Mouse (Mus musculus) liver, embryonic 14.5 days (tissue): ENCODE measurements around the gene Gm4763. TPM values are rescaled to one million over a fixed set of nuclear protein-coding genes. Genes with fewer than 3 reads are reported as not detected.

Experiments
- ATAC-seq: fragments of 200-750 bp; cut with Nextera tagmentation; 2 replicates; pipeline ENCODE4 v1.8.0; 2017; ENCODE audit warnings: moderate number of reproducible peaks, mild to moderate bottlenecking, moderate library complexity; ENCODE audit not compliant: insufficient read depth
- DNase-seq, 3 experiments: peaks; one replicate each; pipeline ENCODE4 v3.0.0-alpha.2; 2012 to 2013; ENCODE audit warnings: low read depth in 3 of 3, low spot score in 3 of 3
- H3K27ac ChIP-seq: fragments of 300-500 bp; sonication (generic); 2 replicates; pipeline ENCODE4 v1.5.1; 2014; ENCODE audit warnings: moderate library complexity, mild to moderate bottlenecking, control low read depth, inconsistent platforms
- H3K27me3 ChIP-seq: fragments of 300-500 bp; sonication (generic); 2 replicates; pipeline ENCODE4 v1.6.1; 2014; ENCODE audit warnings: mild to moderate bottlenecking, low read length, moderate library complexity; ENCODE audit not compliant: control insufficient read depth, insufficient read depth
- H3K36me3 ChIP-seq: fragments of 300-500 bp; sonication (generic); replicated peaks from 2 replicates; pipeline ENCODE4 v1.6.1; 2014; ENCODE audit warnings: low read depth; ENCODE audit not compliant: control insufficient read depth, insufficient read depth
- H3K4me1 ChIP-seq, 2 experiments: fragments of 200-500 bp in 1 of 2; fragments of 300-500 bp in 1 of 2; sonication (generic) in 1 of 2; replicated peaks; 2 replicates each; pipeline ENCODE4 v1.6.1; 2012 to 2014; ENCODE audit warnings: antibody characterized with exemption in 1 of 2, inconsistent platforms in 1 of 2, low read length in 1 of 2; ENCODE audit not compliant: control insufficient read depth in 2 of 2, insufficient read depth in 2 of 2
- H3K4me2 ChIP-seq: fragments of 300-500 bp; sonication (generic); 2 replicates; pipeline ENCODE4 v1.6.1; 2014; ENCODE audit warnings: low read depth, mild to moderate bottlenecking, control low read depth, moderate library complexity
- H3K4me3 ChIP-seq, 2 experiments: fragments of 200-500 bp in 1 of 2; fragments of 300-500 bp in 1 of 2; sonication (generic) in 1 of 2; 2 replicates each; pipeline ENCODE4 v1.5.1; 2012 to 2014; ENCODE audit warnings: low read depth in 2 of 2, low read length in 2 of 2, mild to moderate bottlenecking in 2 of 2, control low read depth in 1 of 2, inconsistent platforms in 1 of 2, moderate library complexity in 1 of 2; ENCODE audit not compliant: insufficient read depth in 1 of 2
- H3K9ac ChIP-seq: fragments of 300-500 bp; sonication (generic); replicated peaks from 2 replicates; pipeline ENCODE4 v1.6.1; 2014; ENCODE audit warnings: mild to moderate bottlenecking, control low read depth, moderate library complexity
- H3K9me3 ChIP-seq: fragments of 300-500 bp; sonication (generic); 2 replicates; pipeline ENCODE4 v1.6.1; 2016; ENCODE audit warnings: low read length, mixed read lengths; ENCODE audit not compliant: control insufficient read depth
- CTCF ChIP-seq: IDR thresholded peaks from 2 replicates; pipeline ENCODE4 v1.5.1; 2016; ENCODE audit warnings: antibody characterized with exemption, low read depth, control low read depth
- EP300 ChIP-seq: IDR thresholded peaks from 2 replicates; pipeline ENCODE4 v1.6.1; 2016; ENCODE audit warnings: antibody characterized with exemption, low read depth
- WGBS: fragments of 180-500 bp; shearing (Covaris S2); extraction: QIAGEN DNeasy Blood & Tissue Kit; methylation state at CpG from one replicate; pipeline ENCODE4 v1.1.7; 2014; ENCODE audit not compliant: insufficient replicate concordance; 5-methylcytosine and 5-hydroxymethylcytosine counted together
- polyA plus RNA-seq, 2 experiments: library from polyadenylated mRNA; depleted of rRNA in 1 of 2; stranded (reverse) in 1 of 2; unstranded in 1 of 2; fragments of >200 nt; fragmentation: Nextera tagmentation in 1 of 2; extraction: Ambion mirVana in 1 of 2; gene quantifications; 2 replicates each; pipeline versions ENCODE4 v1.2.1 to v1.2.3; 2012 to 2014

Gene Gm4763
- polyA plus RNA-seq, 2 experiments: not detected

DNA sequence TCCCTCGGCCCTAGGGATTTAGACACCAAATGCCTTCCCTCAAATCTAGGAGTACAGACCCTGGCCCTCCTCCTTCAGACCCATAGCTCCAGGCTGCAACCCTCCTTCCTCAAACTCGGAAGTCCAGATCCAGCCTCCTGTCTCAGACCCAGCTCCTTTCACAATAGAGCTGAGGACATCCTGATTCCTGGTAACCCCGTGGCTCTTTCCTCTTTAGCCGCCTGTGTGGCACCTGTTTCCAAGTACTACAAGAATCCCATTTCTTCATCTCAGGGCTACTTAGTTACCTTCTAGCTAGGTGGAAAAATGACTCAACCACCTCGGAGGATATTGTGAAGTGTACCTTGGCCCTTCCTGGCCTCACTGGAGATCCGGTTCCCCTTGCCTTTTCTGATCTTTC, 34.5 kb upstream of the Gm4763 start:
- no peaks in the 10 kb centered on the region for H3K4me1 ChIP-seq
- ATAC-seq (no peak), DNase-seq (no peak)
- no peaks in the 10 kb centered on the region for H3K9me3 ChIP-seq
- TF ChIP-seq CTCF (no peak), EP300 (no peak)
- H3K4me3 ChIP-seq: no peak overlapping the region
- H3K36me3 ChIP-seq: no peaks in the 10 kb centered on the region
- H3K9ac ChIP-seq: no peak overlapping the region
- WGBS: 46% methylated on average over 6 of the region's 6 CpGs
- no peaks in the 10 kb centered on the region for H3K27me3 ChIP-seq
- H3K27ac ChIP-seq: no peak overlapping the region
- no peak overlapping the region for H3K4me2 ChIP-seq

- Histone ChIP-seq H3K36me3 (no peaks in the 10 kb centered on the region), H3K4me2 (no peak within 1 kb of the TSS), H3K27me3 (no peaks in the 10 kb centered on the region), H3K9me3 (no peaks in the 10 kb centered on the region), H3K27ac (no peak within 1 kb of the TSS), H3K9ac (no peak within 1 kb of the TSS), H3K4me1 (no peaks in the 10 kb centered on the region), H3K4me3 (no peak within 1 kb of the TSS)
- ATAC-seq (no peak), DNase-seq (no peak)
- TF ChIP-seq CTCF (no peak), EP300 (no peak)
- WGBS: 58% methylated on average over 6 of the region's 6 CpGs
These were observed 33.5 kb upstream of the Gm4763 start, which contains the start of gene Cd177 for GRCm38 (mm10) chr7:24760211-24760610. Gene Cd177 (minus strand): TSS chr7:24760311.

DNA sequence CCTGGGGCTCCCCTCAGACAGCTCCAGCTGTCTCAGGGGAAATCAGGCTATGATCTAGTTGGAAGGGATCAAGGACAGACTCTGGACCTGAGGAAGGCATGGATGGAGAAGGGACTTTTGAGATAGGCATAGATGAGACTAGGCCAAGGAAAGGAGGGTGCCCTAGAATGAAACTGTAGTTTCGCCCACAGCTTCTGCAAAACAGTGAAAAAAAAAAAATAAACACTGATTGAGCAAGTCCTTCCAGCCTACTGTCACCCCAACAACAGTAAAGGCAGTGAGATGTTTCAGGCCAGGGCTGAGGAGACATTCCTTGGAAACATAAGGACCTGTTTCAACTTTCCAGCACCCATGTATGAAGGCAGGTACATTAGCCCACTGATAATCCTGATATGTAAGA, 31.8 kb upstream of the Gm4763 start:
- no peak for DNase-seq
- Histone ChIP-seq H3K4me2 (no peak overlapping the region), H3K9ac (no peak overlapping the region), H3K36me3 (no peaks in the 10 kb centered on the region), H3K4me1 (no peaks in the 10 kb centered on the region), H3K4me3 (no peak overlapping the region), H3K9me3 (no peaks in the 10 kb centered on the region), H3K27ac (no peak overlapping the region), H3K27me3 (no peaks in the 10 kb centered on the region)
- TF ChIP-seq EP300 (no peak), CTCF (no peak)
- ATAC-seq: no peak
- 21% methylated on average over 1 of the region's 1 CpGs for WGBS

DNA sequence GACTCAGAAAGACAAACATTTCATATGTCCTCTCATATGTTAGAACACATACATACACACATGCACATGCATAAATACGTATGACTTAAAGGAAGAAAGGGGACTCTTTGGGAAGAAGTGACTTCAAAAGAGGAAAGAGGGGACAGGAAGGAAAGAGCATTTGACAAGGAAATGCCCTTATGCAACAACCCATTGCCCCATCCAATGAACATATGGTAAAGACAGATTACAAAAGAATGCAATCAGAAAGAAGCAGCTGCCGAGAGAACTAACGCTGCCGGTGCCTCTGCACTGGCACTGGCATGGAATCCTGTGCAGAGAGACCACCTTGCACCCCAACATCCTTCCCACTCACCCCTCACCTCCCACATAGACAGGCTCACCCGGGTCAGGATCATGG, 26.8 kb upstream of the Gm4763 start:
- WGBS: 22% methylated on average over 5 of the region's 5 CpGs
- DNase-seq (no peak), ATAC-seq (no peak)
- H3K4me1 ChIP-seq: no peaks in the 10 kb centered on the region; a peak in 1 of 4 replicates
- TF ChIP-seq CTCF (no peak), EP300 (no peak)
- no peak overlapping the region for H3K4me3 ChIP-seq
- H3K9me3 ChIP-seq: no peaks in the 10 kb centered on the region
- no peak overlapping the region for H3K27ac ChIP-seq
- no peak overlapping the region for H3K9ac ChIP-seq
- no peak overlapping the region for H3K4me2 ChIP-seq
- H3K27me3 ChIP-seq: no peaks in the 10 kb centered on the region
- H3K36me3 ChIP-seq: no peaks in the 10 kb centered on the region

DNA sequence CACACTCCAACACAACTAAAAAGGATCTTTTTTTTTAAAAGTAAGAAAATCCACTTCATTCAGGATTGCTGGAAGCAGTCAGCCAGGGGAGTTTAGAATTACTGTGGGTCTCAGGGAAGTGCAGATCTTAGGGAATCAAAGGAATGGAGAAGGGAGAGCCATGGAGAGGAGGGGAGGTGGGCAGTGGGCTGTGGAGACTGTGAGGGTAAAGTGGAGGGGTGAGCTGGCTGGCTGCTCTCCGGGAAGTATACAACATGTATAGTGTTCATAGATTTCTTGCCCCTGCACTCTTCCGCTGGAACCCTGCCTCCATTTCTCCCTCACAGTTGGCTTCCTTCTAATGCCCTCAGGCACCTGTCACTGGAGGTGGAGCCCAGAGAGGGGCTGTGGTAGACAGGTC, 24.9 kb upstream of the Gm4763 start:
- Histone ChIP-seq H3K36me3 (no peaks in the 10 kb centered on the region), H3K27me3 (no peaks in the 10 kb centered on the region), H3K27ac (no peak overlapping the region), H3K4me3 (no peak overlapping the region), H3K4me2 (no peak overlapping the region), H3K9ac (no peak overlapping the region), H3K4me1 (no peaks in the 10 kb centered on the region; a peak in 1 of 4 replicates), H3K9me3 (no peaks in the 10 kb centered on the region)
- DNase-seq (no peak), ATAC-seq (no peak)
- 67% methylated on average over 2 of the region's 2 CpGs for WGBS
- TF ChIP-seq CTCF (no peak), EP300 (no peak)
